Mouse (Mus musculus): ENCODE measurements around the gene Gpr156.

GRCm38 (mm10) chr16:37911086-37911485 is 5.2 kb upstream of the Gpr156 start:
- no peak for TF ChIP-seq CTCF (conservative IDR thresholded peaks at IDR 0.05; ENCODE audit: low read length)
- no peak for TF ChIP-seq POU5F1 (IDR thresholded peaks at IDR 0.05; ENCODE audit: borderline replicate concordance, low read length)
- TF ChIP-seq NANOG (IDR thresholded peaks at IDR 0.05; ENCODE audit: borderline replicate concordance, low read length), result no peak

All from E14TG2a.4 (cell line).